Mouse (Mus musculus) limb, embryonic 11.5 days (tissue): ENCODE measurements at regions not wholly inside any gene's neighbourhood (a gene's known extent, or its start where the extent isn't known, plus 50 kb on each side); places are given as distances from the start of the nearest gene placed in this dataset.

Experiments used
- ATAC-seq: fragments of 200-750 bp; cut with Nextera tagmentation; 2 replicates; pipeline ENCODE4 v1.8.0; 2017; ENCODE audit warnings: low read depth; ENCODE audit not compliant: insufficient number of reproducible peaks, low FRiP score, low TSS enrichment
- DNase-seq: peaks from one replicate; pipeline ENCODE4 v3.0.0-alpha.2; 2015; ENCODE audit warnings: low spot score
- H3K27ac ChIP-seq: fragments of 300-500 bp; sonication (generic); replicated peaks from 2 replicates; pipeline ENCODE4 v1.5.1; 2014; ENCODE audit warnings: low read depth, mild to moderate bottlenecking, low read length
- H3K27me3 ChIP-seq: fragments of 300-500 bp; sonication (generic); 2 replicates; pipeline ENCODE4 v1.6.1; 2014; ENCODE audit warnings: mild to moderate bottlenecking, low read length, mixed read lengths; ENCODE audit not compliant: control insufficient read depth, insufficient read depth
- H3K36me3 ChIP-seq: fragments of 300-500 bp; sonication (generic); 2 replicates; pipeline ENCODE4 v1.6.1; 2014; ENCODE audit warnings: mild to moderate bottlenecking, low read length, moderate library complexity, mixed read lengths; ENCODE audit not compliant: control insufficient read depth, insufficient read depth
- H3K4me1 ChIP-seq: fragments of 300-500 bp; sonication (generic); 2 replicates; pipeline ENCODE4 v1.6.1; 2014; ENCODE audit warnings: low read length, mixed read lengths; ENCODE audit not compliant: control insufficient read depth, insufficient read depth
- H3K4me2 ChIP-seq: fragments of 300-500 bp; sonication (generic); 2 replicates; pipeline ENCODE4 v1.6.1; 2014; ENCODE audit warnings: low read depth, mild to moderate bottlenecking, moderate library complexity; ENCODE audit not compliant: severe bottlenecking
- H3K4me3 ChIP-seq: fragments of 300-500 bp; sonication (generic); 2 replicates; pipeline ENCODE4 v1.5.1; 2014; ENCODE audit warnings: low read depth, low read length
- H3K9ac ChIP-seq: fragments of 300-500 bp; sonication (generic); 2 replicates; pipeline ENCODE4 v1.6.1; 2014; ENCODE audit warnings: mild to moderate bottlenecking, low read length
- H3K9me3 ChIP-seq: fragments of 300-500 bp; sonication (generic); 2 replicates; pipeline ENCODE4 v1.6.1; 2016; ENCODE audit warnings: low read length; ENCODE audit not compliant: control insufficient read depth
- whole genome bisulfite sequencing: fragments of 180-500 bp; shearing (Covaris S2); extraction: QIAGEN DNeasy Blood & Tissue Kit; methylation state at CpG from one replicate; pipeline ENCODE4 v1.1.7; 2014; 5-methylcytosine and 5-hydroxymethylcytosine counted together

DNA sequence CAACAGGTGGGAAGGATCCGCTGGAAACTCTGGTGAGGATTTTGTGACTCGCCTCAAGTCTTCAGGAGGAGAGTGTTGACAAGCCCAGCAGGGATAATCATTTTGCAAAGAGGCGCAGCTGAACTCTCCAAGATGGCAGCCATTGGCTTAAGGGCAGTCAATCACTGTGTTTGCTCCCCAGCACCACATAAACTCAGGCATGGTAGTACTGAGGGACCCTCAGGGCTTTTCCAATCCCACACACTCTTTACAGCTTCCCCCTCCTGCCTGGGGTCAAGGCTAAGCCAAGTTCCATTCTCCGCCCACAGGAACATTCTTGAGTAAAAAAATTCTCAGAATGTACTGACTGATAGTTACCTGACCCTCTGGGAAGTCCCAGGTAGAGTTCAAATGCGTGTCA lies 72.0 kb upstream of the Slc1a4 start:
- no peaks in the 10 kb centered on the region for H3K4me1 ChIP-seq
- ATAC-seq (no peak), DNase-seq (no peak)
- 82% methylated on average over 5 of the region's 5 CpGs for WGBS
- H3K4me2 ChIP-seq = no peak overlapping the region
- no peak overlapping the region for H3K4me3 ChIP-seq
- H3K9ac ChIP-seq = no peak overlapping the region
- H3K36me3 ChIP-seq = no peaks in the 10 kb centered on the region
- no peaks in the 10 kb centered on the region for H3K27me3 ChIP-seq
- H3K27ac ChIP-seq = no peak overlapping the region
- H3K9me3 ChIP-seq = no peaks in the 10 kb centered on the region

DNA sequence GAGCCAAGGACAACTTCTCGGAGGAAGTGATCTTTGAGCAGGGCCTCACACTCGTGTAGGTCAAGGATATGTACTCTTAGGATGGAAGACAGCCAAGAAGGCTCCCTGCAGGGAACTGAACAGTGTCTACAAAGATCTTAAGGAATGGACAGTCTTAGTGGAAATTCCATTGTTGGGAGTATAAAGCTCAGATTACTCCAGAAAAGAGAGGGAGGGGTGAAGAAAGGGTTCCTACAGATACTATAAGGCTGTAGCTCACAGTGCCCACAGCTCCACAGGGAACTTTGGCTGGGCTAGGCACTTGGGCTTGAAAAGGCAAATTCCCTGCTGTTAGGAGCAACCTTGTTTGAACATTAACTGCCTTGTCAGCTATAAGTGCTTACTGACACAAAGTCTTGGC lies 85.6 kb upstream of the Slc1a4 start:
- 85% methylated on average over 2 of the region's 2 CpGs for WGBS
- ATAC-seq (no peak), DNase-seq (no peak)
- peaks cover 2% of the 10 kb centered on the region; the same call in 1 of the 2 replicates for H3K4me1 ChIP-seq
- H3K9ac ChIP-seq = no peak overlapping the region
- no peak overlapping the region for H3K4me3 ChIP-seq
- no peaks in the 10 kb centered on the region for H3K27me3 ChIP-seq
- H3K36me3 ChIP-seq = no peaks in the 10 kb centered on the region
- H3K4me2 ChIP-seq = no peak overlapping the region
- peaks cover 4% of the 10 kb centered on the region; the same call in 1 of the 2 replicates for H3K9me3 ChIP-seq
- no peak overlapping the region for H3K27ac ChIP-seq

DNA sequence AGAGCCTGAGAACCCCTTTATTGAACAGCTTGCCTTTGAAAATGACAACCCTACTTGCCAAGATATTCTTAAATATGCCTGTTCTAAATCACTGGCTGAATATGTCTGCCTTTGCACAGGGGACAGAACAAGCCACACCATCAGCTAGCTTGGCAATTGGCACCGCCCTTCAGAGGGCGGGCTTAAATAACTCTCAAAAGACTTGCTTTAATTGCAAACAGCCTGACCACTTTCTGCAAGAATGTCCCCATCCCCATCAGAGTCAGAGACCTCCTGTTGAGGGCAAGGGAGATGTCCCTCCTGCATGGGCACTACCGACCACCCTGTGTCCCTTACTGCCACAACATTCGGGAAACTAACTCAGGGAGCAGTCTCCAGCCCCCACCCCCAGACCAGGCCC lies 88.4 kb upstream of the Slc1a4 start:
- Histone ChIP-seq H3K4me3 (no peak overlapping the region), H3K27me3 (no peaks in the 10 kb centered on the region), H3K4me1 (peaks cover 2% of the 10 kb centered on the region; the same call in 1 of the 2 replicates), H3K4me2 (no peak overlapping the region), H3K27ac (no peak overlapping the region), H3K9me3 (peaks cover 2% of the 10 kb centered on the region; the same call in 1 of the 2 replicates), H3K9ac (no peak overlapping the region), H3K36me3 (no peaks in the 10 kb centered on the region)
- ATAC-seq = no peak
- DNase-seq = no peak
- WGBS = 82% methylated on average over 4 of the region's 4 CpGs

DNA sequence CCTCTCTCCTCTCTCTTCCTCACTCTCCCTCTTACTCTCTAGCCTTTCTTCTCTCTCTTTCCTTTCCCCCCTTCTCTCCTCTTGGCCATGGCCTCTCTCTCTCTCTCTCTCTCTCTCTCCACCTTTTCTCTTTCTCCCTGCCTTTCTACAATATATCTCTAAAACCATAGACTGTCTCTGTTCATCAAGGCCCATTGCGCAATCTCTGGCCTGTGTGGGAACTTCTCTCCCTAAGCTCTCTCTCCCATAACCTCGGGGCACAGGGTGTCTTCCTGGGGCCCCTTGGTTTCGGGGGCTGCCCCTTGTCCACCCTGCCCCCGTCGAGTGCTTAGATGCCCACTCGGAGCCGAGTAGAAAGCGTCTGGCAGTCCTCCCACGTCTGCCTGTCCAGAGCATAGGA lies 103.5 kb upstream of the Slc1a4 start:
- no peak for DNase-seq
- 83% methylated on average over 9 of the region's 9 CpGs for WGBS
- Histone ChIP-seq H3K4me2 (no peak overlapping the region), H3K4me1 (no peaks in the 10 kb centered on the region), H3K27me3 (no peaks in the 10 kb centered on the region), H3K27ac (no peak overlapping the region), H3K9ac (no peak overlapping the region), H3K36me3 (no peaks in the 10 kb centered on the region), H3K9me3 (no peaks in the 10 kb centered on the region; the same call in 1 of the 2 replicates), H3K4me3 (no peak overlapping the region)
- no peak for ATAC-seq

DNA sequence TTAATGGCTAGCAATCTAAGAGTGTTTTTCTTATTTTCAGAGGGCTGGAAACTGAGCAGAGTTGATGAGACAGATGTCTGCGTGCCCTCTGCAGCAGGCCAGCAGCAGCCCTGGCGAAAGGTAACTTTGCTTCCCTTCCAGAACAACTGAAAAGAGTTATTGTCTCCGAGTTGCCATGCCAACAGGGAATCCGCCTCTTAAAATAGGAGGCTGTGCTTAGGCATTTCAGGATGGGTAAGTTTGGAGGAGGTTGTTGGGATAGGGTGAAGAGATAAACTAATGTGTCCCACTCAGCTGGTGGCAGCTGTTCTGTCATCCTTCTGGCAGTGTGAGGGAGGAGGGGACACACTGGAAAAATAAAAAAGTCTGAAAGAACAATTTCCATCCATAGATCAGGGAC lies 100.6 kb upstream of the Sertad2 start:
- no peak for DNase-seq
- Histone ChIP-seq H3K9ac (no peak overlapping the region), H3K27ac (no peak overlapping the region), H3K4me1 (peaks cover 4% of the 10 kb centered on the region; the same call in 1 of the 2 replicates), H3K4me3 (no peak overlapping the region), H3K9me3 (no peaks in the 10 kb centered on the region), H3K27me3 (no peaks in the 10 kb centered on the region), H3K36me3 (no peaks in the 10 kb centered on the region), H3K4me2 (no peak overlapping the region)
- 57% methylated on average over 4 of the region's 4 CpGs for WGBS
- ATAC-seq = no peak

DNA sequence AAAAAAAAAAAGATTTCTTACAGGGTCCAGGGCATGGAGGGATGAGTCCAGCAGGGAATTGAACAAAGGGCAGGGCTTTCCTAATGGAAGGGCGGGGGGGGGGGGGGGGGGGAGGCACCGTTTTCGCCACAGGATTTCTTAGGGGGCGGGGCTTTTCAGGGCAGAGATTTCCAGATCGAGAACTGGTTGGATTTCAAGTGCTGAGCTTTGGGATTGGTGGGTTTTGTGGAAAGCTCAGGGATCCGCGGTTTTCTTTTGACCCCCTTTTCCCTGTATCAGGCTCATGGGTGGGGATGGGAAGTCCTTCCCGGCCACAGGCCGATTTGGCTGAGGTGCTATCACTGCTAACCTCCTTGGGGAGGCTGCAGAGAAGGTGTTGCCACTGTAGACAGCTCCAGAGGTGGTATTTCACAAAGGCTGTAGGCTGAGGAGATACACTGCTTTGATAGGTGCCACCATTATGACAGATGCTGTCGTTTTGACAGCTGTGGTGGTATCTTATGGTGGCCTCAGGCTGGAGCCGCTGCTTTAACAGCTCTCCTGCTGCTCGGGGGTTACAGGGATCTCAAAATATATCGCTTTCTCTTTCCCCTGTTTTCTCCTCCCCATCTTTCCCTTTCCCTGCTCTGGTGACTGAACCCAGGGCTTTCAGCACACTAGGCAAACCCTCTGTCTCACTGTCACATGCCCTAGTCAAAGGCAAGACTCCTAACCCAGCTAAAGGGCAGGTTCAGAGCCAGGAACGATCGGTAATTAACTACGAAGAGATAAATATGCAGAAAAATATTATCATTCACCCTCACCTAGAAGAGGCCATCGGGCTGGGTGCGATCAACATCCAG lies 97.8 kb upstream of the Sertad2 start:
- 13% methylated on average over 17 of the region's 18 CpGs for whole genome bisulfite sequencing
- Histone ChIP-seq H3K9ac (peak overlapping the region; percentile 45), H3K27me3 (no peaks in the 10 kb centered on the region), H3K4me3 (peak overlapping the region; percentile 21), H3K4me1 (peaks cover 4% of the 10 kb centered on the region; the same call in 1 of the 2 replicates), H3K4me2 (peak overlapping the region; percentile 51), H3K9me3 (no peaks in the 10 kb centered on the region), H3K36me3 (no peaks in the 10 kb centered on the region), H3K27ac (no peak overlapping the region)
- ATAC-seq (0 out of 2 replicates have a peak, but pooled peaks have one; percentile 19), DNase-seq (no peak)

DNA sequence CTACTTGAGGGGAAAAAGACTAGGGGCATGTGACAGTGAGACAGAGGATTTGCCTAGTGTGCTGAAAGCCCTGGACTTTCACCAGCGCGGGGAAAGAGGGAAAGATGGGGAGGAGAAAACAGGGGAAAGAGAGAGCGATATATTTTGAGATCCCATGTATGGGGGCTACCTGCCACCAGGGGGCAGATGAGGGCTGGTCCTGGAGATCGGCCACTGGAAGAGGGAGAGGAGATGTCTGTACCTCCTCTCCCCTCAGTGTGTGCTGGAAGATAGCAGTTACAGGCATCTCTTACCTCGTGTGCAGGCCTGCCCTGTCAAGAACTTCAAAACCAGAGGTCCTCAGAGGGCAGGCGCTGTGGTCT lies 97.2 kb upstream of the Sertad2 start:
- H3K27ac ChIP-seq = no peak overlapping the region

DNA sequence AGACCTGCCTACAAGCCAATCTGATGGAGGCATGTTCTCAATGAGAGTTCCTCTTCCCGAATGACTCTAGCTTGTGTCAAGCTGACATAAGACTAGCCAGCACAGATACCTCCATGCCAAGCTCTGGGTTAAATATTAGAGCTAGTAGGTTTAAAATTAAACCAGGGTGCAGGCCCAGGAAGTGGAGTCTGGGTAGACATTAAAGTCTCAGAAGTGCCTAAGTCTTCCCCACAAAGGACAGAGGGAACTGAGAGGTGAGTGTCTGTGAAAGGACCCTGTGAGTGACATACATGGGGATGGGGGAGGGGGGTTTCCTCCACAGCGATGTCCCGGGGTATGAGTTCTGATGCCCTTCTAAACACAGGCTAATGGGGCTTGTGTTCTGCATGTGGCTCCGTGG lies 90.2 kb upstream of the Sertad2 start:
- WGBS = 80% methylated on average over 4 of the region's 4 CpGs
- ATAC-seq (no peak), DNase-seq (no peak)
- Histone ChIP-seq H3K4me3 (no peak overlapping the region), H3K4me2 (no peak overlapping the region), H3K9me3 (no peaks in the 10 kb centered on the region), H3K9ac (no peak overlapping the region), H3K36me3 (no peaks in the 10 kb centered on the region), H3K4me1 (peaks cover 9% of the 10 kb centered on the region), H3K27me3 (peaks cover 3% of the 10 kb centered on the region; the same call in 1 of the 2 replicates), H3K27ac (no peak overlapping the region)

More for the DNA sequence above, 97.2 kb upstream of the Sertad2 start:
- H3K27me3 ChIP-seq = no peaks in the 10 kb centered on the region
- H3K36me3 ChIP-seq = no peaks in the 10 kb centered on the region
- ATAC-seq = peak; percentile 49; the same call in 1 of the 2 replicates
- H3K9me3 ChIP-seq = no peaks in the 10 kb centered on the region
- peak; percentile 89 for DNase-seq
- H3K4me2 ChIP-seq = peak overlapping the region; percentile 51
- H3K9ac ChIP-seq = peak overlapping the region; percentile 45; the same call in 1 of the 2 replicates
- H3K4me3 ChIP-seq = peak overlapping the region; percentile 21
- 2% methylated on average over 6 of the region's 6 CpGs for WGBS
- peaks cover 4% of the 10 kb centered on the region; the same call in 1 of the 2 replicates for H3K4me1 ChIP-seq
